Mouse (Mus musculus) CH12.LX (cell line): Measurements from ENCODE around the gene Frmd4a.

Experiments
- CHD1 ChIP-seq: IDR thresholded peaks from 2 replicates; pipeline ENCODE4 v1.6.1; 2012; ENCODE audit warnings: low read depth, low read length, improper control_type of control experiment, inconsistent platforms
- CTCF ChIP-seq, 2 experiments: IDR thresholded peaks in 1 of 2; conservative IDR thresholded peaks in 1 of 2; 2 replicates each; pipeline ENCODE4 v1.5.1; 2011 to 2012; ENCODE audit warnings: low read depth in 2 of 2, low read length in 2 of 2, improper control_type of control experiment in 1 of 2, inconsistent platforms in 1 of 2, mild to moderate bottlenecking in 1 of 2, moderate library complexity in 1 of 2
- EP300 ChIP-seq: IDR thresholded peaks from 2 replicates; pipeline ENCODE4 v1.6.1; 2011; ENCODE audit warnings: low read length, improper control_type of control experiment
- HCFC1 ChIP-seq: IDR thresholded peaks from 2 replicates; pipeline ENCODE4 v1.6.1; 2012; ENCODE audit warnings: low read depth, mild to moderate bottlenecking, inconsistent platforms, low read length, improper control_type of control experiment
- IRF4 ChIP-seq: IDR thresholded peaks from 2 replicates; pipeline ENCODE4 v1.6.1; 2014; ENCODE audit warnings: low read depth, mild to moderate bottlenecking, inconsistent platforms, low read length, improper control_type of control experiment
- JUND ChIP-seq: conservative IDR thresholded peaks from 2 replicates; pipeline ENCODE4 v1.6.1; 2011; ENCODE audit warnings: low read depth, low read length, improper control_type of control experiment
- MAX ChIP-seq: IDR thresholded peaks from 2 replicates; pipeline ENCODE4 v1.6.1; 2011; ENCODE audit warnings: low read length, improper control_type of control experiment
- POLR2A ChIP-seq: IDR thresholded peaks from 2 replicates; pipeline ENCODE4 v1.6.1; 2011; ENCODE audit warnings: low read depth, mild to moderate bottlenecking, improper control_type of control experiment, low read length
- RAD21 ChIP-seq: IDR thresholded peaks from 2 replicates; pipeline ENCODE4 v1.6.1; 2011; ENCODE audit warnings: low read depth, mild to moderate bottlenecking, low read length, improper control_type of control experiment, moderate library complexity
- SIN3A ChIP-seq: IDR thresholded peaks from 2 replicates; pipeline ENCODE4 v1.6.1; 2012; ENCODE audit warnings: low read length, improper control_type of control experiment, inconsistent platforms
- UBTF ChIP-seq: IDR thresholded peaks from 2 replicates; pipeline ENCODE4 v1.6.1; 2012; ENCODE audit warnings: low read depth, mild to moderate bottlenecking, inconsistent platforms, low read length, improper control_type of control experiment, moderate library complexity

DNA sequence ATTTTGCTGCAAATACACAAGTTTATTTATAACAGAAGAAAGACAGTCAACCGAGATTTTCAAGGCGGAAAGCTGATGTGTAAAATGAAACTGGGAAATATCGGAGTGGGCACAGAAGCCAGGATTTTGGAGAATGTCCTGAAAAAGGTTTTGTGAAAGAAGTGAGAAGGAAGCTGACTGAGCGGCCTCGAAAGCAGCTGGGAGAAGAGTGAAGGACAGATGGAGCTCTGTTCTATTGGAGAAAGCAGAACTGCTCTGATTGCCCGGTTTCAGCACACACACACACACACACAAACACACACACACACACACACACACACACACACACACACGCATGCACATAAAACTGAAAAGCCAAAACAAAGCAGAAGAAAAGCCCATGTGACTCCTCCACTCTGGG is 249.9 kb downstream of the Frmd4a start:
- no peak for TF ChIP-seq CHD1
- TF ChIP-seq CTCF (conservative IDR thresholded peaks at IDR 0.05 in 1 of 2, IDR thresholded peaks at IDR 0.05 in 1 of 2; ENCODE audit: low read depth in 2 of 2, low read length in 2 of 2), result no peak
- no peak for TF ChIP-seq SIN3A
- no peak for TF ChIP-seq RAD21
- TF ChIP-seq JUND, result no peak
- no peak for TF ChIP-seq POLR2A
- no peak for TF ChIP-seq EP300
- no peak for TF ChIP-seq IRF4
- TF ChIP-seq UBTF, result no peak
- no peak for TF ChIP-seq HCFC1
- TF ChIP-seq MAX, result no peak
